Mouse (Mus musculus): ENCODE results near the gene Aicda.

The Aicda gene

DNA sequence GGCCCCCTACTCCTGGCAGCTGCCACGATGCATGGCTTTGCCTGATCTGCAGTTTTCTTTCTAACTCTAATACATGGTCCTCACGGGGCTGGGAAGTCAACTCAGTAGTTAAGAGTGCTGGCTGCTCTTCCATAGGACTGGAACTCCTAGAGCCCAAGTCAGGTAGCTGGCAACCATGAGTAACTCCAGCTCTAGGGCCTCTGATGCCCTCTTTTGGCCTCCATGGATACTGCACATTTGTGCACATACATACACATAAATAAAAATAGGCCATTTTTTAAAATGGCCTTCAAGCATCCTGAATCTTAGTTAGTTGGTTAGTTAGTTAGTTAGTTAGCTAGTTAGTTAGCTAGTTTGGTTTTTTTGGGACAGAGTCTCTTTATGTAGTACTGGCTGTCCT lies 39.3 kb downstream of the Aicda start:
- in situ Hi-C loops (cut with MboI; ENCODE audit: low pct_unique_long_range_greater_than_20kb in 1 of 2, low sequenced_read_pairs in 2 of 2, unreplicated experiment in 1 of 2), result no loop called here

DNA sequence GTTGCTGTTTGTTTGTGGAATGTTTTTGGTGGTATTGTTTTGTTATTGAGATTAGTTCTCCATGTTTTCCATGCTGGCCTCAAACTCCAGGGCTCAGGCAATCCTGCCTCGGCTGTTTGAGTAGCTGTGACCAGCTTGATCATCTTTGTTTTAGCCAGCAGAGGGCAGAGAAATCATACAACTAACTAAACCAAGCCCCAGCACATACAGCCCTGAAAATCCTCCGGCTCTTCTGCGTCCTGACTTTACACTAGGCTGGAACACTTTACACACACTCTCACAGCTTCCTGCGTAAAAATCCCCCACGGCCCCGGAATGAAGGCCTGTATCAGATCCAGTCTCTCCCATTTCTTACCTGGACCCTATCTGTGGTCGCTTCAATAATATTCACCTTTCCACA lies 42.0 kb downstream of the Aicda start:
- in situ Hi-C loops (cut with MboI; ENCODE audit: low pct_unique_long_range_greater_than_20kb in 1 of 2, low sequenced_read_pairs in 2 of 2, unreplicated experiment in 1 of 2), result no loop called here

DNA sequence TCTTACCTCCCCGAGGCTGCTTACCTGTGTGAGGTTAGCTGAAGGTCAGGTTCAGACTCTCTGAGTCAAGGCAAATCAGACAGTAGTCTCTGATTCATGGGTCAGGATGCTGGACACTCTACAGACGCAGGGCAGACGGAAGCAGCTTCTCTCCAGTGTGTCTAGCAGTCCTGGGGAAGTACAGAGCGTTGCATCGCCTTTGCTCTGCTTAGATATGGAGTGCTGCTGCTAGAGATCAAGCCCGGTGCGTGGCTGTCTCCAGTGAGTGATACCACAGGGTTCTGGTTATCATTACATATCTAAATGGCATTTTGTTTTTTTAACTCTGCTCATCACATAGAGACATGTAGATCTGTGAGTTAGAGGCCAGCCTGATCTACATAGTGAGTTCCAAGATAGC lies 43.0 kb downstream of the Aicda start:
- in situ Hi-C loops (cut with MboI; ENCODE audit: low pct_unique_long_range_greater_than_20kb in 1 of 2, low sequenced_read_pairs in 2 of 2, unreplicated experiment in 1 of 2), result no loop called here

DNA sequence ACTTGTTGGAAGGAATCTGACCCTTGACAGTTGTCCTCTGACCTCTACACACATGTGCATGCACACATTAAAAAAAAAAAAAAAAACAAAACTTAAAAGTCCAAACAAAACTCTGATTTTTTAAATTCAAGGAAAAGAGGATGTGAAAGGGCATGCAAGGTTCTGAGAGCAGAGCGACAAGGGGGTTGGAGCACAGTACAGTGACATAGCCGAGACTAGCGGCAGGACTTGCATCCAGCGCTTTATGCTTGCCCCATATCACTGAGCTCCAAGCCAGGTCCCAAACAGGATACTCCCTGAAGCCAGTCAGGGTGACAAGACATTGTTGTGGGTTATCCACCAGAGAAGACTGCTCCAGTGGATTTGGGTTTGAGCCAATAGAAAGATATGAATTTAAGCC lies 44.4 kb downstream of the Aicda start:
- in situ Hi-C loops (cut with MboI; ENCODE audit: low pct_unique_long_range_greater_than_20kb in 1 of 2, low sequenced_read_pairs in 2 of 2, unreplicated experiment in 1 of 2), result no loop called here

DNA sequence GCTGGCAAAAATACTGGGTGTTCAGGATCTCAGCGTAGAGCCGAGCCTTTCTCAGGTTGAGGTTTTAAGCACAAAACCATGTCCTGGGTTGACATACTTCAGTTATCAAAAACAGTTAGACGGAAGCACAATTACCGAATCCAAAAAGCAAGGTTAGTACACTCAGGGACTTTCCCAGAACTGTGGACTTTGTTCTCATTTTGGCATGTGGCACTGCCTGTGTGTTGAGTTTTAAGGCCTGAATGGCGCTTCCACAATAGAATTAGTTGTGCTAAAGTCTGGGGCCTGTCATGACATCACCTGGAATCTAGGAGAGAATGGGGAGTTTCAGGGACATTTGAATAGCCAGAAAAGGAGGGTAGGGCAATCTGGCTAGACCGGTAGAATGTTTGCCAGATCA lies 44.8 kb downstream of the Aicda start:
- in situ Hi-C loops (cut with MboI; ENCODE audit: low pct_unique_long_range_greater_than_20kb in 1 of 2, low sequenced_read_pairs in 2 of 2, unreplicated experiment in 1 of 2), result no loop called here

DNA sequence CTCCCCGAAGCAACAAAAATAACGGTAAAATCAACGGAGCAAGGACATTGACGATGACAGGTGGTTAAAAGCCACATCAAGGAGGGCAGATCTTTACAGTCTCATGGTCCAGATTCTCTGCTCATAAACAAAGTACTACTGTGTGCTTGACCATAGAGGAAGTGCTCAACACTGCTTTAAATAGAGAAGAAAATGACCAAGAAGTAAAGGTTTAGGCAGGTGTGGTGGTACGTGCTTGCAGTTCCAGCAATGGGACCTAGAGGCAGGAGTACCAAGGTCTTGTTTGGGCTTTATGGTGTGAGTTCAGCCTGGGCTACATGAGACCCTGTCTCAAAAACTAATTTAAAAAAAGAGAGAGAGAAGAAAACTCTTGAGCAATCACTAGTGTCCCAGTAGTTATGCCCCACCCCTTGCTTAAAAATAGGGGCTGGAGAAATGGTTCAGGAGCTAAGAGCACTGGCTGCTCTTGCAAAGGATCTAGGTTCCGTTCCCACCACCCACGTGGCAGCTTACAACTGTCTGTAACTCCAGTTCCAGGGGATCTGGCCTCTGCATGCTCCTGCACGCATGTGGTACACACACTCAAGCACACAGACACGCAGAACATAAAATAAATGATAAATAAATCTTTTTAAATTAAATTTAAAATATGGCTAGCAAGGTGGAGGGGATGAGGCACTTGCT lies 45.6 kb downstream of the Aicda start:
- in situ Hi-C loops (cut with MboI; ENCODE audit: low pct_unique_long_range_greater_than_20kb in 1 of 2, low sequenced_read_pairs in 2 of 2, unreplicated experiment in 1 of 2), result no loop called here

DNA sequence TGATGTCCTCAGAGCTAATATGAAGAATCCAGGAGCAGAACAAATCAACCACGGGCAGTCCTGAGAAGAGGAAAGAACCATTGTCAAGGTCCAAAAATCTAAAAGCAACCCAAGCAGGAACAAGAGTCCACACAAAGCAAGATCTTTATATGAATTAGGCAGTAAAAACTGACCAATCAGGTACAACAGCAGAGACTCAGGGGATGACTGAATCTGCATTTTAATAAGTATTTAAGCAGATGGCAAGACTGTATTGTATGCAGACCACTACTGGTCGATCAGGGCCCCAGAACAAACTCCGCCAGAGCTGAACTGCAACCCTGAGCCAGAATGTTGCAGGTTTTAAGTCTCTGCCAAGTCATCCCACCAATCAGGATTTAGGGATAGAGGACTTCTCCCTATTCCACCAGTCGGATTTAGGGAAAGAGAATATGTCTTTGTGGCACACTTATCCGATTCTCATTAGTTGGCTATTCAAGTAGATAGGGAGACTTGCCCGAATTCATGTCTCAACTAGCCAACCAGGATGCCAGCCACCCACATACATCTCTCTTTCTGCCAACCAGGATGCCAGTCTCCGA lies 46.6 kb downstream of the Aicda start:
- in situ Hi-C loops (cut with MboI; ENCODE audit: low pct_unique_long_range_greater_than_20kb in 1 of 2, low sequenced_read_pairs in 2 of 2, unreplicated experiment in 1 of 2), result no loop called here

DNA sequence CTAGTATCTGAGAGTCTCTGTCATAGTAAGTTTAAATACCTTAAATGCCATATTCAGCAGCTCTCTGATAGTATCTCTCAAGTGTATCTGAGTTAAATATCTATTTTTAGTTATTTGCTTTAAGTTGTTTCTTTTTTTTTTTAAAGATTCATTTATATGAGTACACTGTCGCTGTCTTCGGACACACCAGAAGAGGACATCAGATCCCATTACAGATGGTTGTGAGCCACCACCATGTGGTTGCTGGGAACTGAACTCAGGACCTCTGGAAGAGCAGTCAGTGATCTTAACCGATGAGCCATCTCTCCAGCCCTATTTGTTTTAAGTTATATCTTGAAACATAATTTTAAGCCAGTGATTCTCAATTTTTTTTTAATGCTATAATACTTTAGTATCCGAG lies 47.4 kb downstream of the Aicda start:
- in situ Hi-C loops (cut with MboI; ENCODE audit: low pct_unique_long_range_greater_than_20kb in 1 of 2, low sequenced_read_pairs in 2 of 2, unreplicated experiment in 1 of 2), result no loop called here

DNA sequence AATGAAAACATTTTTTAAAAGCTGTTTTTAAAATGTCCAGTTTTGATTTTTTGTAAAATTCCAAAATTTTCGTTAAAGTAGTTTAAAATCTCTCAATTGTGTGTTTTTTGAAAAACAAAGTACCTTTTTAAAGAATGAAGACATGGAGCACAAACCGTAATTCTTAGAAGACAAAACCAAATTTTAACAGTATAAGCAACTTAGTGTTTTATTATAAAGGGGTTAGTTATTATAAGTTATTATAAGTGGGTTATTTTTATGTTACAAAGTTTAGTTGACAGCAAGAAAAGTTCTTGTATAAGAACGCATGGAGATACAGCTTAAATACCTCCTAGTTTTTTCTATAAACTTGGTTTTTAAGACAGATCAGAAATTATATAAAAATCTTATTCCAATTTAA lies 48.0 kb downstream of the Aicda start:
- in situ Hi-C loops (cut with MboI; ENCODE audit: low pct_unique_long_range_greater_than_20kb in 1 of 2, low sequenced_read_pairs in 2 of 2, unreplicated experiment in 1 of 2), result no loop called here

DNA sequence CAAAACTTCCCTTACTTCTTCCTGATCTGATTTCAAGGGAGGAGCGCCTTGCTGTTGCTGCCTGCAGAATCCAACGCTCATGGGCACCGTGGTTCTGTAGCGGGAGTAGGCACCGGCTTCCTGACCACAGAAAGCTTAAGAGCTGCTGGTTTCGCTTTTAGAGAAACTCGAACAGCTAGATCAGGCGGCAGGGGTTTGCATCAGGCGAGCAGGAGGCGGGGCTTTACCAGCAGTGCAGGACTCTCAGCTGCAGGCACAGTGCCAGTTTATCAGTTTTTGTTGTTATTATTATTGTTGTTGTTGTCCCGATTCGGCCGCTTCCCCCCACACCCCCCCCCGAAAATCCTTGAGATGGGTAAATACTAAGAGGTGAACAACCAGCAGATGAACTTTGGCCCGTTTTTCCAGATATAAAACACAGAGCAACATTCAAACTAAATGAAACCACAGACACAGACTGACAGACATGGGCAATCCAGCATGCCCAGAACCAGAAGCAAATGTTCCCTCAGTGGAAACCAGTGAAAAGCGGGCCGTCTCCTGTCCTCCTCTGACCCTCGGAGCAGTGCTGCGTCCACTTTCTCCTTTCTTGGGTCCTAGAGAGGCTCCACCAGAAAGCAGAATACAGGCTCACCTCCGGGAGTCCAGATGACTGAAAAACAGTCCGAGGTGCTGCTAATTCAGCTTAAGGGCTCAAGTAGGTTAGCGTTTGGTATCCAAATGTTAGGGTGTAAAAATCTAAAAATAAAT lies 48.8 kb downstream of the Aicda start, which contains the start of gene Apobec1:
Gene Apobec1, minus strand, starts transcription at position 203 of the 750 bp plus-strand sequence.
- in situ Hi-C loops (cut with MboI; ENCODE audit: low pct_unique_long_range_greater_than_20kb in 1 of 2, low sequenced_read_pairs in 2 of 2, unreplicated experiment in 1 of 2), result no loop called here

DNA sequence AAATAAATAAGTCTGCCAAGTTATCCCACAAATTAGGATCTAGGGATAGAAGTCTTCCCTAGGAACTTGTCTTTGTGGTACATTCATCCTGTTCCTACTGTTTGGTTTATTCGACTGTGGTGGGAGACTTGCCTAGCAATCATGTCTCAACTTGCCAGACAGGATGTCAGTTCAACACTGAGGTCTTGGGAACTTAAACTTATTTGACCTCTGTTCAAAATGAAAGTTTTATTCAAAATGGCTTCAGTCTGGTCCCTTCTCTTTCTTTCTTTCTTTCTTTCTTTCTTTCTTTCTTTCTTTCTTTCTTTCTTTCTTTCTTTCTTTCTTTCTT lies 49.4 kb downstream of the Aicda start:
- in situ Hi-C loops (cut with MboI; ENCODE audit: low pct_unique_long_range_greater_than_20kb in 1 of 2, low sequenced_read_pairs in 2 of 2, unreplicated experiment in 1 of 2), result no loop called here

DNA sequence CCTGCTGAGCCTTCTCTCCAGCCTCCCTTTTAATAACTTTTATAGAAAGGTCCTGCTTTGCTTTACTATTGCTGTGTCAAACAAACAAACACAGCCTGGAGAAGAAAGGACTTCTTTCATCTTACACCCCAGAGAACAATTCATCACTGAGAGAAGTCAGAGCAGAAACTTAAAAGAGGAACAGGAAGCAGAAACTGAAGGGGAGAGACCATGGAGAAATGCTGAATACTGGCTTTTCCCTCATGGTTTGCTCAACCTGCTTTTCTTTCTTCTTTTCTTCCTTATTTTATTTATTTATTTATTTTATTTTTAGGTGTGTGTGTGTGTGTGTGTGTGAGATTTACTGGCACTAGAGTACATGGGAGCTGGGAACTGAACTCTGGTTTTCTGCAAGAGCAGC lies 50.7 kb downstream of the Aicda start:
- in situ Hi-C loops (cut with MboI; ENCODE audit: low pct_unique_long_range_greater_than_20kb in 1 of 2, low sequenced_read_pairs in 2 of 2, unreplicated experiment in 1 of 2), result no loop called here

DNA sequence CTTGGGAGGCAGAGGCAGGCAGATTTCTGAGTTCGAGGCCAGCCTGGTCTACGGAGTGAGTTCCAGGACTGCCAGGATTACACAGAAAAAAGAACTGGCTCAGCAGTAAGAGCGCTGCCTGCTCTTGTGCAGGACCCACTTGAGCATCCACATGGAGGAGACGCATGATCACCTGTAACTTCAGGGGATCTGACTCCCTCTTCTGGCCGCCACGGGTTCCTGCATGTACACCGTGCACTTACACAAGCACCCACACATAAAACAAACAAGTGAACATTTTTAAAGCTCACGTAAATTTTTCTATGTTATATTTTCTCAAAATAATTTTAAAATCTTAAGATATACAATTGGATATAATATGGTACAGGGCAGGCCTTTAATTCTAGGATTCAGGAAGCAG lies 51.9 kb downstream of the Aicda start:
- in situ Hi-C loops (cut with MboI; ENCODE audit: low pct_unique_long_range_greater_than_20kb in 1 of 2, low sequenced_read_pairs in 2 of 2, unreplicated experiment in 1 of 2), result no loop called here

DNA sequence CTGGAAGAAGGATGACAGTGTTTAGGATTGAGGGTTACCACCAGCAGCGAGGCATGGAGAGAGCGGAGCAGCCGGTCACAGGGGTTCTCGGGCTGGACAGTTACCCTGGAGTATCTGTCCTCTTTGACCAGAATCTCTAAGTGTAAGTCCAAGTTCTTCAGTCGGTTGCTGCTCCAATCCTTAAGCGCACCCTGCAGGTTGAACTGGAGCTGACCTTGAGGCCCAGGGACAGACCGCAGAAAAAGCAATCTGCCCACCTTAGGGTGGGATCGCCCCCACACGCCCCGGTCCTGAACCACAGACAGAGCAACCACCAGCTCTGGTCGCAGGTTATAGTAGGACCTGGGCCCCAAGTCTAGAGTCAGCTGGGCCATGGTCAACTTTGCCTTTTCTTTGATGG lies 53.1 kb downstream of the Aicda start:
- in situ Hi-C loops (cut with MboI; ENCODE audit: low pct_unique_long_range_greater_than_20kb in 1 of 2, low sequenced_read_pairs in 2 of 2, unreplicated experiment in 1 of 2), result no loop called here

DNA sequence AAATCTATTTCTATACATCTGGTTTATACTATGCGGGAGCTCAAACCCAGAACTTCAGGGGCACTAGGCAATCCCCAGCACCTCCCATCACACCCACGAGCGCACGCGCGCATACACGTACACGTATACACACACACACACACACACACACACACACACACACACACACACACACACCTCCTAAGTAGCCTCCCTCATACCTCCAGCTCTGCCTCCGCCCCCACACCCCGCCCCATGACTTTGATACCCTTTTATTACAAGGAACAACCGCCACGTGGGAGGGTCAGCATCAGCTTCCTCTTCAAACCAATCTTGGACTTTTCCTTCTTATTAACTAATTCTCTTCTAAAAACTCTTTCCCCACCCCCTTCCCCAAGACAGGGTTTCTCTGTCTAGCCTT lies 54.1 kb downstream of the Aicda start:
- in situ Hi-C loops (cut with MboI; ENCODE audit: low pct_unique_long_range_greater_than_20kb in 1 of 2, low sequenced_read_pairs in 2 of 2, unreplicated experiment in 1 of 2), result no loop called here

DNA sequence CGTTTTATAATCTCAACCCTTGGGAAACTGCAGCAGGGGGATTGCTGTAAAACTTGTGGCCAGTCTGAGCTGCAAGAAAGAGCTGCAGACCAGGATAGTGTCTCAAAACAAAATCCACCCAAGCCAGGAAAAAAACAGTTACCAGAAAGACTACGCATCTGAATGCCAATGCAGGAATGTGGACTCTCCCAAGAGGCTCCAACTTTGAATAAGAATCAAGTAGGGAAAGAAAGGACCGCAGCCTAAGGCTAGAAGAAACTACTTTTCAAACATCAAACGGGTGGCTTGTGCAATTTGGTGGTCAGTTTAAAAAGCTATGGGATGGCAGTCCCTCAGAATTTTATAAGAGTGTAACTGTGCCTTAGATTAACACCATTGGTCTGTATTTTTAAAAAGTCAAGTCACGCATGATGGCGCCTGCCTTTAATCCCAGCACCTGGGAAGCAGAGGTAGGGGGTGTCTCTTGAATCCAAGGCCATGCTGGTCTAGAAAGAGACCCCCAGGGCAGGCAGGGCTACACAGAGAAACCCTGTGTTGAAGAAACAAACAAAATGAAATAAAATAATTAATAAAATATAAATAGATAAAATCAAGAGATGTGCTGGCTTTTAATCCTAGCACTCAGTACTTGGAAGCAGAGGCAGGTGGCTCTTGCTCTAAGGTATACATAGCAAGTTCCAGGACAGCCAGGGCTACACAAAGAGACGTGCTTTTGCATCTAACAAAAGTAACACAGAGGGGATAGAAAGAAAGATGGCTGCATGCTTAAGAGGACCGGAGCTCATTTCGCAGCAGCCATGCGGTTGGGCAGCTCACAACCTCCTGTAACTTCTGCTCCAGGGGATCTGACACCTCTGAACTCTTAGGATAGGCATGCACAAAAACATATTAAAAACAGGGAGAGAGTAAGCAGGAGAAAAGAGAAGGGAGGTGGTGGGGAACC lies 55.1 kb downstream of the Aicda start:
- in situ Hi-C loops (cut with MboI; ENCODE audit: low pct_unique_long_range_greater_than_20kb in 1 of 2, low sequenced_read_pairs in 2 of 2, unreplicated experiment in 1 of 2), result no loop called here

DNA sequence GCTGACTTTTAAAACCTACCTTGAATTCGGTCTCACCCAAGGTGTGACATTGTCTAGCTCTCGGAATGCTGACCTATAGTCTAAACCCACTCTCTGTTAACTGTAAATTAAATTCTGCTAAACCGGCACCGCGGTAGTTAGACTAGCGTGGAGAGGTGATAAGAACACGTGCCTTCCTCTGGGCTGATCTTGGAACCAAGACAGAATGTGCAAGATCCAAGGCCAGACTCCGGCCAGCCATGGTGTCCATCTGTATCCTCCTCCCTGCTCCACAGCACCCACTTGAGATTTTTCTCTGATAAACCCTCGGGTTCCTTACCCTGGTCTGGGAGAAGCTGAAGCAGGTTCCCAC lies 55.8 kb downstream of the Aicda start:
- in situ Hi-C loops (cut with MboI; ENCODE audit: low pct_unique_long_range_greater_than_20kb in 1 of 2, low sequenced_read_pairs in 2 of 2, unreplicated experiment in 1 of 2), result no loop called here

DNA sequence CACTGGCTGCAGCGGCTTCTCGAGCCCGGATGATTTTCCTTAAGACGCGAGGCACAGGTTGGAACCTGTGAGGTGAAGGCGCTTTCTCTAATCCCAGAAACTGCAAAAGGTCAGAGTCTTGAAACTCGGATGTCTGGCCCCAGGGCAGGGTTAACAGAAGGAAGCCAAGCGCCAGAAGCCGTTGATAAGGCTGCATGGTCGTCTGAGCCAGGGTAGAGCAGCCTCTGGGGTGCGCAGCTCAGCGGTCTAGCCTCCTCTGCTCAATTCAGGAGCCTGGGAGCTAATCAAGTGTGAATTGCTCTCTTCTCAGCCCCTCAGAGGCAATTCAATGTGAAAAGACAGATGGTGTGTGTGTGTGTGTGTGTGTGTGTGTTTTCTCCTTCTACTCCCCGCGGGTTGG lies 56.2 kb downstream of the Aicda start, which contains the start of gene Gdf3:
Gene Gdf3, minus strand, starts transcription at position 317 of the 400 bp plus-strand sequence.
- in situ Hi-C loops (cut with MboI; ENCODE audit: low pct_unique_long_range_greater_than_20kb in 1 of 2, low sequenced_read_pairs in 2 of 2, unreplicated experiment in 1 of 2), result no loop called here

DNA sequence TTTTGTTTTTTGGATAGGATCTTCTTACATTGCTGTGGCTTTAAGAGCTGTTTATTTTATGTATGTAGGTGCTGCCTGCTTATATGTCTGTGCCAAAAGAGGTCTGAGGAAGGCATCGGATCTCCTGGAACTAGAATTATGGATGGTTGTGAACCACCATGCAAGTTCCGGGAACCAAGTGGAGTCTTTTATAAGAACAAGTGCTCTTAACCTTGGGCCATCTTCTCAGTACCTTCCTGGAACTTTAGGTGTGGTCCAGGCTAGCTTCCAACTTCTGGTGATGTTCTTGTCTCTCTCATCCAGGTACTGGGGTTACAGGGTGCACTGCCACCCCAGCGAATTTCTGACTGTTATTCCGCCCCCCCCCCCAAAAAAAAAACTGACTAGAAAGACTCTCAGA lies 58.8 kb downstream of the Aicda start:
- in situ Hi-C loops (cut with MboI; ENCODE audit: low pct_unique_long_range_greater_than_20kb in 1 of 2, low sequenced_read_pairs in 2 of 2, unreplicated experiment in 1 of 2), result no loop called here
